Comparison of ENCODE assay signal across 17 mouse cellular contexts in the genomic region with DNA sequence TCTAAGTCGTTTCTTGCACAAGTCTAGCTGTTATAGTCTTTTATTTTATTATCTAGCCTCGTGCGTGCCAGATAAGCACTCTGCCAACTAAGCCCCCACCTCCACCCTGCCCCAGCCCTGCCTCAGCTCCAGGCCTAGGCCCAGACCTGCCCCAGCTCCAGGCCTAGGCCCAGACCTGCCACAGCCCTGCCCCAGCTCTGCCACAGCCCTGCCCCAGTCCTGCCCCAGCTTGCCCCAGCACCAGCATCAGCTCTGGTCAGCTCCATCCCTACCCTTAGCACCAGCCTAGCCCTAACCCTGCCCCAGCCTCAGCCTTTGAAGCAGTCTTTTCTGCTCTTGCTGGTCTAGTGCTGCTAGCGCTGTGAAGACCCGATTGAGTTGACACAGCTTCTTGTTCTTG.
A peak's percentile ranks its signal among the peaks of the same experiment; 100 is the strongest.
DNase-seq lines count a peak whose midpoint lies in the region; ATAC-seq and TF ChIP-seq lines count a peak whose summit lies in the region.
"Had no signal": no experiment of that assay in that cellular context is flagged by ENCODE, and none has a peak within 500 bp of the region (broad histone marks: within the 10 kb centered on the region; RNA-seq: fewer than 3 reads in every experiment).

No protein-coding gene starts in this region.

- H3K9me3 ChIP-seq in embryonic facial prominence, embryonic 13.5 days: no peaks in the 10 kb centered on the region
- H3K9me3 ChIP-seq in embryonic facial prominence, embryonic 10.5 days: no peaks in the 10 kb centered on the region
- H3K9me3 ChIP-seq in intestine, embryonic 15.5 days: no peaks in the 10 kb centered on the region
- no peaks in the 10 kb centered on the region for H3K9me3 ChIP-seq in intestine, postnatal 0 days (ENCODE audit: control insufficient read depth)
- H3K9me3 ChIP-seq in midbrain, embryonic 12.5 days: no peaks in the 10 kb centered on the region
- no peaks in the 10 kb centered on the region for H3K9me3 ChIP-seq in neural tube, embryonic 13.5 days

- no peak overlapping the region for H3K4me2 ChIP-seq in embryonic facial prominence, embryonic 13.5 days
- H3K4me2 ChIP-seq in intestine, embryonic 15.5 days (replicated peaks): no peak overlapping the region
- H3K4me2 ChIP-seq in intestine, postnatal 0 days (replicated peaks; ENCODE audit: low read depth): no peak overlapping the region
- no peak overlapping the region for H3K4me2 ChIP-seq in midbrain, embryonic 12.5 days (replicated peaks)
- no peak overlapping the region for H3K4me2 ChIP-seq in neural tube, embryonic 13.5 days
- H3K4me2 ChIP-seq: heart, embryonic 11.5 days had no signal

- H3K4me1 ChIP-seq in embryonic facial prominence, embryonic 13.5 days: no peaks in the 10 kb centered on the region
- H3K4me1 ChIP-seq in embryonic facial prominence, embryonic 10.5 days: no peaks in the 10 kb centered on the region
- no peaks in the 10 kb centered on the region for H3K4me1 ChIP-seq in intestine, embryonic 15.5 days (replicated peaks)
- no peaks in the 10 kb centered on the region for H3K4me1 ChIP-seq in intestine, postnatal 0 days (replicated peaks; ENCODE audit: control insufficient read depth, insufficient read depth, low read length)
- H3K4me1 ChIP-seq in midbrain, embryonic 12.5 days: peaks cover 5% of the 10 kb centered on the region; the same call in 1 of the 2 replicates
- peaks cover 37% of the 10 kb centered on the region for H3K4me1 ChIP-seq in neural tube, embryonic 13.5 days (replicated peaks)

- no peak for DNase-seq in embryonic facial prominence, embryonic 10.5 days (ENCODE audit: low spot score)
- DNase-seq in left cerebral cortex, adult 18-20 months (ENCODE audit: low spot score in 2 of 2): no peak
- no peak for DNase-seq in spleen, postnatal 4 days (ENCODE audit: low spot score in 2 of 2)
- DNase-seq: adrenal gland, adult 2 months; cerebellum, adult 8-10 months; heart, postnatal 14 days; layer of hippocampus, postnatal 36 days; liver, postnatal 0 days; lung, postnatal 14 days had no signal

- WGBS in embryonic facial prominence, embryonic 13.5 days: 84% methylated on average over 5 of the region's 5 CpGs
- 87% methylated on average over 5 of the region's 5 CpGs for WGBS in embryonic facial prominence, embryonic 10.5 days
- WGBS in intestine, embryonic 15.5 days: 72% methylated on average over 5 of the region's 5 CpGs
- 49% methylated on average over 5 of the region's 5 CpGs for WGBS in intestine, postnatal 0 days
- WGBS in midbrain, embryonic 12.5 days: 84% methylated on average over 5 of the region's 5 CpGs
- 80% methylated on average over 5 of the region's 5 CpGs for WGBS in neural tube, embryonic 13.5 days

- H3K27ac ChIP-seq in embryonic facial prominence, embryonic 13.5 days: no peak overlapping the region
- H3K27ac ChIP-seq in embryonic facial prominence, embryonic 10.5 days (replicated peaks): no peak overlapping the region
- no peak overlapping the region for H3K27ac ChIP-seq in intestine, embryonic 15.5 days
- H3K27ac ChIP-seq in intestine, postnatal 0 days (ENCODE audit: low read depth, low read length): no peak overlapping the region
- peak overlapping the region; percentile 61 for H3K27ac ChIP-seq in midbrain, embryonic 12.5 days (replicated peaks)
- peak overlapping the region; percentile 85 for H3K27ac ChIP-seq in neural tube, embryonic 13.5 days (replicated peaks)

- H3K36me3 ChIP-seq in embryonic facial prominence, embryonic 13.5 days: no peaks in the 10 kb centered on the region
- H3K36me3 ChIP-seq in embryonic facial prominence, embryonic 10.5 days (replicated peaks): no peaks in the 10 kb centered on the region
- no peaks in the 10 kb centered on the region for H3K36me3 ChIP-seq in intestine, embryonic 15.5 days
- no peaks in the 10 kb centered on the region for H3K36me3 ChIP-seq in intestine, postnatal 0 days (ENCODE audit: control insufficient read depth, insufficient read depth)
- H3K36me3 ChIP-seq in midbrain, embryonic 12.5 days: no peaks in the 10 kb centered on the region
- H3K36me3 ChIP-seq in neural tube, embryonic 13.5 days: no peaks in the 10 kb centered on the region

- H3K4me3 ChIP-seq in embryonic facial prominence, embryonic 13.5 days: no peak overlapping the region
- no peak overlapping the region for H3K4me3 ChIP-seq in embryonic facial prominence, embryonic 10.5 days
- H3K4me3 ChIP-seq in intestine, embryonic 15.5 days (replicated peaks): no peak overlapping the region
- no peak overlapping the region for H3K4me3 ChIP-seq in intestine, postnatal 0 days (ENCODE audit: low read depth, low read length)
- no peak overlapping the region for H3K4me3 ChIP-seq in midbrain, embryonic 12.5 days
- no peak overlapping the region for H3K4me3 ChIP-seq in neural tube, embryonic 13.5 days
- H3K4me3 ChIP-seq: erythroblast, embryonic 14.5 days had no signal

- no peaks in the 10 kb centered on the region for H3K27me3 ChIP-seq in embryonic facial prominence, embryonic 13.5 days
- no peaks in the 10 kb centered on the region for H3K27me3 ChIP-seq in embryonic facial prominence, embryonic 10.5 days (replicated peaks; ENCODE audit: low read depth, poor library complexity, severe bottlenecking)
- no peaks in the 10 kb centered on the region for H3K27me3 ChIP-seq in intestine, embryonic 15.5 days (replicated peaks)
- no peaks in the 10 kb centered on the region for H3K27me3 ChIP-seq in intestine, postnatal 0 days (replicated peaks; ENCODE audit: control insufficient read depth, insufficient read depth, low read length)
- H3K27me3 ChIP-seq in midbrain, embryonic 12.5 days: no peaks in the 10 kb centered on the region; the same call in 1 of the 2 replicates
- no peaks in the 10 kb centered on the region for H3K27me3 ChIP-seq in neural tube, embryonic 13.5 days

- ATAC-seq in embryonic facial prominence, embryonic 13.5 days (ENCODE audit: insufficient number of reproducible peaks, insufficient read depth, low FRiP score, low TSS enrichment, low read depth): peak; percentile 64; the same call in 1 of the 2 replicates
- ATAC-seq in intestine, embryonic 15.5 days: 0 out of 2 replicates have a peak, but pooled peaks have one; percentile 36
- ATAC-seq in intestine, postnatal 0 days: no peak
- ATAC-seq in midbrain, embryonic 12.5 days (ENCODE audit: low FRiP score, low read depth): peak; percentile 50; the same call in 1 of the 2 replicates
- no peak for ATAC-seq in neural tube, embryonic 13.5 days (ENCODE audit: low read depth)
- ATAC-seq: forebrain, embryonic 16.5 days; liver, postnatal 0 days had no signal

- H3K9ac ChIP-seq in embryonic facial prominence, embryonic 13.5 days: no peak overlapping the region
- H3K9ac ChIP-seq in intestine, embryonic 15.5 days: no peak overlapping the region
- H3K9ac ChIP-seq in intestine, postnatal 0 days (ENCODE audit: low read depth, low read length): no peak overlapping the region
- no peak overlapping the region for H3K9ac ChIP-seq in midbrain, embryonic 12.5 days (replicated peaks)
- no peak overlapping the region for H3K9ac ChIP-seq in neural tube, embryonic 13.5 days
- H3K9ac ChIP-seq: liver, postnatal 0 days had no signal

- TF ChIP-seq CTCF in intestine, postnatal 0 days (IDR thresholded peaks at IDR 0.05; ENCODE audit: low read depth): no peak

Comparison
In these comparisons a context has a peak if more than half of its experiments do, and no peak if none do; other contexts are left out.
1. ATAC-seq: peak in embryonic facial prominence, embryonic 13.5 days (single experiment), intestine, embryonic 15.5 days (single experiment) and midbrain, embryonic 12.5 days (single experiment); none in intestine, postnatal 0 days (single experiment) and neural tube, embryonic 13.5 days (single experiment).
2. H3K27ac ChIP-seq: peak in midbrain, embryonic 12.5 days (single experiment) and neural tube, embryonic 13.5 days (single experiment); none in embryonic facial prominence, embryonic 13.5 days (single experiment), embryonic facial prominence, embryonic 10.5 days (single experiment), intestine, embryonic 15.5 days (single experiment) and intestine, postnatal 0 days (single experiment).